Mouse (Mus musculus): Measurements from ENCODE around the gene Hexb. TPM values are rescaled to one million over a fixed set of nuclear protein-coding genes. Genes with fewer than 3 reads are reported as not detected.
A peak's percentile ranks its signal among the peaks of the same experiment; 100 is the strongest.

The Hexb gene
- polyA plus RNA-seq, 1 experiment from 2014 or later, result 26.1 TPM

DNA sequence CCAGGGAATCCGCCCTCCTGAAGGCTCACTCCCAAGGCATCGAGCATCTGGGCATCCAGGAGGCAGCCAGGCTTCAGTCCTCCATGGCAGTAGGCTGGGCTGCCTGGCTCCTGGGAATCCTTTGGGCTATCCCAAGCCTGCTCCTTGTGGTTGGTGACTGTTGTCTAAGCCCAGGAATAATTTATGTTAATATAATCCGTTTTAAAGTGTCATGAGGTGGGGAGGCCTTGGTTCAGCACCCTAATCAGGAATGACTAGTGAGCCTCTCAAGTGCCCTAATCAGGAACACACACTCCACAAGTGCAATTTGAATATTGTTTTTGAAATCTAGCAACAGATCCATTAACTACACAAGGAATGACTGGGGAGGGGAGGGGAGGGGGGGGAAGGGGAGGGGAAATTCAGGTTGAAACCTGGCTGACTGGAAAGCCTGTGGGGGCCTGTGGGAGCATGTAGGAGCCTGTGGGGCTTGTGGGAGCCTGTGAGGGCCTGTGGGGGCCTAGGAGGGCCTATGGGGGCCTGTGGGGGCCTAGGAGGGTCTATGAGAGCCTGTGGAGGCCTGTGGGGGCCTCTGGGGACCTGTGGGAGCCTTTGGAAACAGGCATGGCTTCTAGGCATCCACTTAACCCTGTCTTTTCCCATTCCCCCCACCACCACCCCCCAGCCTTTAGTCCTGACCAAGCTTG lies 16.6 kb upstream of the Hexb start:
- no peaks in the 10 kb centered on the region for H3K27me3 ChIP-seq (ENCODE audit: control insufficient read depth, insufficient read depth, low read length)
- H3K4me2 ChIP-seq, result no peak overlapping the region
- no peak overlapping the region for H3K27ac ChIP-seq (ENCODE audit: low read depth, low read length)
- H3K4me1 ChIP-seq (ENCODE audit: control insufficient read depth, insufficient read depth, low read length), result no peaks in the 10 kb centered on the region
- H3K9me3 ChIP-seq (ENCODE audit: control insufficient read depth, low read length), result no peaks in the 10 kb centered on the region
- 59% methylated on average over 3 of the region's 3 CpGs for WGBS
- 0 out of 2 replicates have a peak, but pooled peaks have one; percentile 36 for ATAC-seq (ENCODE audit: low FRiP score)
- no peak for DNase-seq (ENCODE audit: low spot score, missing footprints)
- H3K4me3 ChIP-seq (ENCODE audit: low read depth, low read length), result no peak overlapping the region
- no peaks in the 10 kb centered on the region for H3K36me3 ChIP-seq (ENCODE audit: control insufficient read depth, insufficient read depth, low read length)
- H3K9ac ChIP-seq (ENCODE audit: low read length), result no peak overlapping the region

DNA sequence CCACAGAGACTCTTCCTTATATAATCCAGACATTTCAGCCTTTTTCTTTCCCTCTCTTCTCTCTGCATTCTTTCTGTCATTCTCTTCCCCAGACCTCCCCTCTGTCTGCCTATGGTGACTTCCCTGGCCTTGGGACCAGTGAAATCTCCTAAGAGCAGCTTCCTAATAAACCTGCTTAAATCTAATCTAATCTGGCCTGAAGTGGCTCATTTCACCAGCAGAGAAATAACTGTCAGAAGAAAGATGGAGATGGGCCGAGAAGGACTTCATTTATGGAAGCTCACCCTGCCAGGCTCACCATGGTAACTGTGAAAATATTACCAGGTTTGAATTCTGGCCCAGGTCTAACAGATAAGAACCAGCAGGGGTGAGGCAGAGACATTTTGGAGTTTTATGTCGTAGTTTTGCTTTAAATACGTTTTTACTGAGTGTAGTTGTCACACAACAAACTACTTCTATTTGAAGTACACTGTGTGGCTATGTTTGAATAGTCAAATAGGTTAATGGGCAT lies 10.4 kb upstream of the Hexb start:
- WGBS, result 82% methylated on average over 3 of the region's 3 CpGs
- no peaks in the 10 kb centered on the region for H3K36me3 ChIP-seq (ENCODE audit: control insufficient read depth, insufficient read depth, low read length)
- no peaks in the 10 kb centered on the region for H3K9me3 ChIP-seq (ENCODE audit: control insufficient read depth, low read length)
- no peak for ATAC-seq (ENCODE audit: low FRiP score)
- no peak for DNase-seq (ENCODE audit: low spot score, missing footprints)
- no peak overlapping the region for H3K4me2 ChIP-seq
- no peaks in the 10 kb centered on the region for H3K27me3 ChIP-seq (ENCODE audit: control insufficient read depth, insufficient read depth, low read length)
- H3K9ac ChIP-seq (ENCODE audit: low read length), result no peak overlapping the region
- H3K27ac ChIP-seq (ENCODE audit: low read depth, low read length), result no peak overlapping the region
- H3K4me3 ChIP-seq (ENCODE audit: low read depth, low read length), result no peak overlapping the region
- peaks cover 3% of the 10 kb centered on the region for H3K4me1 ChIP-seq (ENCODE audit: control insufficient read depth, insufficient read depth, low read length)

GRCm38 (mm10) chr13:97208112-97208478 lies 9.9 kb upstream of the Hexb start:
- H3K9ac ChIP-seq (ENCODE audit: low read length), result no peak overlapping the region
- no peak overlapping the region for H3K4me3 ChIP-seq (ENCODE audit: low read depth, low read length)
- no peaks in the 10 kb centered on the region for H3K27me3 ChIP-seq (ENCODE audit: control insufficient read depth, insufficient read depth, low read length)
- ATAC-seq (ENCODE audit: low FRiP score) (no peak), DNase-seq (ENCODE audit: low spot score, missing footprints) (no peak)
- H3K27ac ChIP-seq (ENCODE audit: low read depth, low read length), result no peak overlapping the region
- H3K9me3 ChIP-seq (ENCODE audit: control insufficient read depth, low read length), result no peaks in the 10 kb centered on the region
- no peak overlapping the region for H3K4me2 ChIP-seq
- H3K4me1 ChIP-seq (ENCODE audit: control insufficient read depth, insufficient read depth, low read length), result peaks cover 3% of the 10 kb centered on the region
- no peaks in the 10 kb centered on the region for H3K36me3 ChIP-seq (ENCODE audit: control insufficient read depth, insufficient read depth, low read length)
- WGBS, result 62% methylated on average over 7 of the region's 7 CpGs

DNA sequence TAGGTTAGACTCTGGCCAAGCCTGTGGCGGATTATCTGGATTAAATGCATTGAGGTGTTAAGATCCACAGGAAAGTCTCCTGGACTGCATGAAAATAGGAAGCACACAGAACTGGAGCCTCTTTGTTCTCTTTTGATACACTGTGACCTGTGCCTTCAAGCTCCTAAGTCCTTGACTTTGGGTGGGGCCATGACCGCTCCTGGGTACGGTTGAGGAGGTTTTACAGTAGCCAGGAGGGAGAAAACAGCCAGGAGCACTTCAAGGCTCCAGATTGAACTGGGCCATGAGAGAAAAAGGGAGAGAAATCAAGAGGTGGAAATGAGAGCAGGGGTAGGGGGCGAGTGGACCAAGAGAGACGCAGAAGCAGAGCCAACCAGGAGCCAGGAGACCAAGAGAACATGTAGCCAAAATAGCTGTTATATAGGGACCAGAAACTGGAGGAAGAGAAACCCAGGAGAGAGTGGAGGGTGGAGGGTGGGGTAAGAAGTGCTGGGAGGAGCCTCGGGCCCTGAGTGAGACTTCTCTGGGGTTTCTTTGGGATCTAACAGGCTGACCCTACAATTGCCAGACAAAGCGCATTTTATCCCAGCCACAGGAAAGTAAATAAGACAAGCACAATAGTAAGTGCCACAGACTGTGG lies 9.4 kb upstream of the Hexb start:
- Histone ChIP-seq H3K9me3 (ENCODE audit: control insufficient read depth, low read length) (no peaks in the 10 kb centered on the region), H3K27ac (ENCODE audit: low read depth, low read length) (no peak overlapping the region), H3K27me3 (ENCODE audit: control insufficient read depth, insufficient read depth, low read length) (no peaks in the 10 kb centered on the region), H3K4me3 (ENCODE audit: low read depth, low read length) (no peak overlapping the region), H3K4me1 (ENCODE audit: control insufficient read depth, insufficient read depth, low read length) (peaks cover 3% of the 10 kb centered on the region), H3K4me2 (no peak overlapping the region), H3K9ac (ENCODE audit: low read length) (no peak overlapping the region), H3K36me3 (ENCODE audit: control insufficient read depth, insufficient read depth, low read length) (no peaks in the 10 kb centered on the region)
- ATAC-seq (ENCODE audit: low FRiP score), result no peak
- 79% methylated on average over 7 of the region's 7 CpGs for WGBS
- DNase-seq (ENCODE audit: low spot score, missing footprints), result no peak

DNA sequence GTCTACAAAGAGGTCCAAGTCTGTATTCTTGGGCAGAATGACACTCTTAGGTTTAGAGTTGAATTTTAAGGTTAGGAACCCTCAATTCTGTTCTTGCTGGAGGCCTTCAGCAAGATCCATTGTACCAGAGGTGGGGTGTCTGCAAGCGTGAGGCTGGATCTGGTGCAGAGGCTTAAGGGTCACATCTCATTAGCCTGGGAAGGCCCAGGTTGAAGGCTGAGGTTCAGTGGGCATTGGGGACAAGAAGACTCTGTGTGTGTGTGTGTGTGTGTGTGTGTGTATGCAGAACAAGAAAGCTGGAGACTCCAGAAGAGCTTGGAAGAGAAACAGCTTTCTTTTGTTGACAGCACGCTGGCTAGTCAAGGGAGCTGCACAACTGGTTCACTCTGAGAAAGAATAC lies 7.9 kb upstream of the Hexb start:
- Histone ChIP-seq H3K27ac (ENCODE audit: low read depth, low read length) (no peak overlapping the region), H3K9ac (ENCODE audit: low read length) (no peak overlapping the region), H3K4me3 (ENCODE audit: low read depth, low read length) (no peak overlapping the region), H3K9me3 (ENCODE audit: control insufficient read depth, low read length) (no peaks in the 10 kb centered on the region), H3K4me1 (ENCODE audit: control insufficient read depth, insufficient read depth, low read length) (peaks cover 3% of the 10 kb centered on the region), H3K27me3 (ENCODE audit: control insufficient read depth, insufficient read depth, low read length) (no peaks in the 10 kb centered on the region), H3K4me2 (no peak overlapping the region), H3K36me3 (ENCODE audit: control insufficient read depth, insufficient read depth, low read length) (no peaks in the 10 kb centered on the region)
- no peak for DNase-seq (ENCODE audit: low spot score, missing footprints)
- ATAC-seq (ENCODE audit: low FRiP score), result no peak
- 91% methylated on average over 2 of the region's 2 CpGs for WGBS

- Histone ChIP-seq H3K9ac (ENCODE audit: low read length) (peak overlapping the region; percentile 46), H3K4me2 (peak overlapping the region; percentile 53), H3K4me3 (ENCODE audit: low read depth, low read length) (peak overlapping the region; percentile 20), H3K27me3 (ENCODE audit: control insufficient read depth, insufficient read depth, low read length) (no peaks in the 10 kb centered on the region), H3K36me3 (ENCODE audit: control insufficient read depth, insufficient read depth, low read length) (no peaks in the 10 kb centered on the region), H3K9me3 (ENCODE audit: control insufficient read depth, low read length) (no peaks in the 10 kb centered on the region), H3K4me1 (ENCODE audit: control insufficient read depth, insufficient read depth, low read length) (peaks cover 3% of the 10 kb centered on the region), H3K27ac (ENCODE audit: low read depth, low read length) (no peak overlapping the region)
- ATAC-seq (ENCODE audit: low FRiP score), result peak; percentile 66
- peak; percentile 97 for DNase-seq (ENCODE audit: low spot score, missing footprints)
- WGBS, result 16% methylated on average over 18 of the region's 18 CpGs
These were observed 7.0 kb upstream of the Hexb start for GRCm38 (mm10) chr13:97205052-97205701.

DNA sequence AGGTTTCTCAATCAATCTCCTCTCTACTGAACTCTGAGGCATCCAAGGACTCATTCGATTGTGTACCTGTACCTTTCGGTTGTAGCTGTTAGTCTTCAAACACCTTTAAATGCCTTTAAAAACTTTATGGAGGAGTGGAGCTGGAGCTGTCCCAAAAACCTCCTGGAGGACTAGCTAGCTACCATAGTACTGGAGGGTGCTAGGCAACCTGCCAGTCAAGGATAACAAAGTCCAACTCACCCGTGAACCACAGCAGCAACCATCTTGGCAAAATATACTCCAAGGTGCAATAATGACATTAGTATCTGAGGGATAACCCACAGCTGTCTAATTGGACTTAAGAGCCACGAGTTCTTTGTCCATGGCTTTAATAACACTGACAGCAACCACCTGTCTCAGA lies 3.7 kb upstream of the Hexb start:
- H3K27ac ChIP-seq (ENCODE audit: low read depth, low read length), result no peak overlapping the region
- 85% methylated on average over 4 of the region's 4 CpGs for WGBS
- H3K9ac ChIP-seq (ENCODE audit: low read length), result no peak overlapping the region
- no peak overlapping the region for H3K4me3 ChIP-seq (ENCODE audit: low read depth, low read length)
- no peak for DNase-seq (ENCODE audit: low spot score, missing footprints)
- H3K36me3 ChIP-seq (ENCODE audit: control insufficient read depth, insufficient read depth, low read length), result no peaks in the 10 kb centered on the region
- no peak overlapping the region for H3K4me2 ChIP-seq
- ATAC-seq (ENCODE audit: low FRiP score), result no peak
- H3K27me3 ChIP-seq (ENCODE audit: control insufficient read depth, insufficient read depth, low read length), result no peaks in the 10 kb centered on the region; the same call in 1 of the 2 replicates
- H3K9me3 ChIP-seq (ENCODE audit: control insufficient read depth, low read length), result no peaks in the 10 kb centered on the region
- peaks cover 3% of the 10 kb centered on the region for H3K4me1 ChIP-seq (ENCODE audit: control insufficient read depth, insufficient read depth, low read length)

DNA sequence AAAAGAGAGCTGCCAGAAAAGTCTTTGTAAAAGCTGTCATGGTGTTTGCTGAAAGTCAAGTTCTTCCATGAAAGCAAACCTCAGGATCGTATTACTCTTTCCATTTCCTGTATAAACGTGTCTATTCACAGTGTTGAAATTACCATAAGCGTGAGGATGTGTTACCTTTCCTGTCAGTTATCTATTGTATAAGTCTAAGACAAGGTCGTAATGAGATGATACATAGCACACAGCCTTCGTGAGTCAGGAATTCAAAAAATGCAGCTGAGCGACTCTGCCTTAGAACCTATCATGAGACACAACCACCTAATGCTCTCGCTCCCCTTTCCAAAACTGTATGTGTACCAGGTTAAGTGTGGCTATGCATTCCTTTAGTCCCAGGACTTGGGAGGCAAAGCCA lies 2.9 kb upstream of the Hexb start:
- no peaks in the 10 kb centered on the region for H3K36me3 ChIP-seq (ENCODE audit: control insufficient read depth, insufficient read depth, low read length)
- no peak for ATAC-seq (ENCODE audit: low FRiP score)
- no peak overlapping the region for H3K4me3 ChIP-seq (ENCODE audit: low read depth, low read length)
- DNase-seq (ENCODE audit: low spot score, missing footprints), result no peak
- peaks cover 3% of the 10 kb centered on the region for H3K4me1 ChIP-seq (ENCODE audit: control insufficient read depth, insufficient read depth, low read length)
- H3K27me3 ChIP-seq (ENCODE audit: control insufficient read depth, insufficient read depth, low read length), result no peaks in the 10 kb centered on the region; the same call in 1 of the 2 replicates
- no peak overlapping the region for H3K4me2 ChIP-seq
- no peak overlapping the region for H3K27ac ChIP-seq (ENCODE audit: low read depth, low read length)
- 78% methylated on average over 7 of the region's 7 CpGs for WGBS
- no peak overlapping the region for H3K9ac ChIP-seq (ENCODE audit: low read length)
- H3K9me3 ChIP-seq (ENCODE audit: control insufficient read depth, low read length), result no peaks in the 10 kb centered on the region

DNA sequence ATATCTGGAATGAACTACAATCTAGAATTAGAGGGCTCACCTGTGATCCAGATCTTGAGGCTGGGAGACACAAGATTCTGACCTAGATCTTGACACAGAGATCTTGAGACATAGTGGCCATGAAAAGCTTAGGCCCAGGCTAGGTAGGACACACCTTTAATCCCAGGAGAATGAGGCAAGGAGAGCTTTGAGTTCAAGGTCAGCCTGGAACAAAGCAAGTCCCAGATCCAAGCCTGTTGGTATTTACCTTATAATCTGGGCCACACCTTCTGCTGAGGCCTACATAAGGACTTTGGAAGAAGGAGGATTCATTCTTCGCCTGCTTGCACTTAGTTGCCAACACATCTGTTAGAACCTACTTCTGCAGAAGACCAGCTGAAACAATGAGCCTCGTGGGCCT lies 966 bp upstream of the Hexb start:
- ATAC-seq (ENCODE audit: low FRiP score) (no peak), DNase-seq (ENCODE audit: low spot score, missing footprints) (no peak)
- no peak overlapping the region for H3K27ac ChIP-seq (ENCODE audit: low read depth, low read length)
- no peaks in the 10 kb centered on the region for H3K4me1 ChIP-seq (ENCODE audit: control insufficient read depth, insufficient read depth, low read length)
- no peak overlapping the region for H3K4me3 ChIP-seq (ENCODE audit: low read depth, low read length)
- WGBS, result 81% methylated on average over 2 of the region's 2 CpGs
- H3K36me3 ChIP-seq (ENCODE audit: control insufficient read depth, insufficient read depth, low read length), result no peaks in the 10 kb centered on the region
- no peak overlapping the region for H3K9ac ChIP-seq (ENCODE audit: low read length)
- no peaks in the 10 kb centered on the region for H3K9me3 ChIP-seq (ENCODE audit: control insufficient read depth, low read length)
- H3K4me2 ChIP-seq, result no peak overlapping the region
- H3K27me3 ChIP-seq (ENCODE audit: control insufficient read depth, insufficient read depth, low read length), result no peaks in the 10 kb centered on the region; the same call in 1 of the 2 replicates
